Mouse (Mus musculus) MEL (cell line): Measurements from ENCODE around the gene Thumpd2. TPM values are rescaled to one million over a fixed set of nuclear protein-coding genes. Genes with fewer than 3 reads are reported as not detected.
A peak's percentile ranks its signal among the peaks of the same experiment; 100 is the strongest.

Experiments
- DNase-seq: peaks from one replicate; pipeline ENCODE4 v3.0.0; 2011; ENCODE audit warnings: low read depth, low spot score
- H3K27ac ChIP-seq: 2 replicates; pipeline ENCODE4 v1.5.1; 2012; ENCODE audit warnings: low read depth, mild to moderate bottlenecking, control low read depth, low read length, moderate library complexity; ENCODE audit not compliant: control insufficient read depth
- H3K27me3 ChIP-seq, 2 experiments: fragments of 150-350 bp in 1 of 2; sonication (generic) in 1 of 2; 2 replicates each; pipeline ENCODE4 v1.6.1; 2012; ENCODE audit warnings: low read length in 2 of 2, mild to moderate bottlenecking in 2 of 2, improper control_type of control experiment in 1 of 2, moderate library complexity in 1 of 2; ENCODE audit not compliant: insufficient read depth in 2 of 2, control insufficient read depth in 1 of 2
- H3K36me3 ChIP-seq, 2 experiments: 2 replicates each; pipeline ENCODE4 v1.6.1; 2012 to 2014; ENCODE audit warnings: low read length in 2 of 2, improper control_type of control experiment in 1 of 2, inconsistent platforms in 1 of 2, mild to moderate bottlenecking in 1 of 2; ENCODE audit not compliant: insufficient read depth in 2 of 2, control insufficient read depth in 1 of 2
- H3K4me1 ChIP-seq, 2 experiments: fragments of 150-350 bp in 1 of 2; sonication (generic) in 1 of 2; 2 replicates each; pipeline ENCODE4 v1.6.1; 2012; ENCODE audit warnings: low read length in 2 of 2, improper control_type of control experiment in 1 of 2, mild to moderate bottlenecking in 1 of 2; ENCODE audit not compliant: insufficient read depth in 2 of 2, control insufficient read depth in 1 of 2
- H3K4me3 ChIP-seq, 2 experiments: fragments of 150-350 bp in 1 of 2; sonication (generic) in 1 of 2; 2 replicates each; pipeline ENCODE4 v1.5.1; 2012; ENCODE audit warnings: low read depth in 2 of 2, low read length in 2 of 2, mild to moderate bottlenecking in 2 of 2, moderate library complexity in 2 of 2, control low read depth in 1 of 2, improper control_type of control experiment in 1 of 2; ENCODE audit not compliant: control insufficient read depth in 1 of 2, insufficient read depth in 1 of 2
- H3K79me2 ChIP-seq: 2 replicates; pipeline ENCODE4 v1.6.1; 2012; ENCODE audit warnings: mild to moderate bottlenecking, low read length, moderate library complexity; ENCODE audit not compliant: control insufficient read depth, poor library complexity, insufficient read depth
- H3K9ac ChIP-seq: 2 replicates; pipeline ENCODE4 v1.6.1; 2012; ENCODE audit warnings: low read depth, mild to moderate bottlenecking, control low read depth, low read length, moderate library complexity; ENCODE audit not compliant: control insufficient read depth, poor library complexity, severe bottlenecking
- H3K9me3 ChIP-seq: fragments of 150-350 bp; sonication (generic); replicated peaks from 2 replicates; pipeline ENCODE4 v1.6.1; 2012; ENCODE audit warnings: mild to moderate bottlenecking, low read length, improper control_type of control experiment, moderate library complexity; ENCODE audit not compliant: insufficient read depth
- BHLHE40 ChIP-seq: IDR thresholded peaks from 2 replicates; pipeline ENCODE4 v1.6.1; 2012; ENCODE audit warnings: low read depth, mild to moderate bottlenecking, inconsistent platforms, low read length, improper control_type of control experiment, borderline replicate concordance
- CHD1 ChIP-seq: IDR thresholded peaks from 2 replicates; pipeline ENCODE4 v1.6.1; 2012; ENCODE audit warnings: low read depth, mild to moderate bottlenecking, inconsistent platforms, low read length, improper control_type of control experiment
- CHD2 ChIP-seq: IDR thresholded peaks from 2 replicates; pipeline ENCODE4 v1.6.1; 2011; ENCODE audit warnings: low read length, improper control_type of control experiment
- EP300 ChIP-seq, 2 experiments: IDR thresholded peaks; 2 replicates each; pipeline ENCODE4 v1.6.1; 2011; ENCODE audit warnings: improper control_type of control experiment in 2 of 2, low read length in 2 of 2, low read depth in 1 of 2, mild to moderate bottlenecking in 1 of 2
- ETS1 ChIP-seq: IDR thresholded peaks from 2 replicates; pipeline ENCODE4 v1.6.1; 2012; ENCODE audit warnings: low read depth, mild to moderate bottlenecking, inconsistent platforms, low read length, improper control_type of control experiment, moderate library complexity
- GATA1 ChIP-seq: IDR thresholded peaks from 2 replicates; pipeline ENCODE4 v1.6.1; 2011; ENCODE audit warnings: low read depth, low read length, improper control_type of control experiment
- HCFC1 ChIP-seq: IDR thresholded peaks from 2 replicates; pipeline ENCODE4 v1.6.1; 2012; ENCODE audit warnings: low read depth, mild to moderate bottlenecking, inconsistent platforms, low read length, improper control_type of control experiment, moderate library complexity
- JUND ChIP-seq: IDR thresholded peaks from 2 replicates; pipeline ENCODE4 v1.6.1; 2011; ENCODE audit warnings: low read depth, mild to moderate bottlenecking, improper control_type of control experiment, low read length
- KAT2A ChIP-seq: conservative IDR thresholded peaks from 2 replicates; pipeline ENCODE4 v1.6.1; 2012; ENCODE audit warnings: low read depth, low read length, improper control_type of control experiment, inconsistent platforms
- MAX ChIP-seq: IDR thresholded peaks from 2 replicates; pipeline ENCODE4 v1.6.1; 2011; ENCODE audit warnings: low read length, improper control_type of control experiment
- MAZ ChIP-seq: IDR thresholded peaks from 2 replicates; pipeline ENCODE4 v1.6.1; 2012; ENCODE audit warnings: low read depth, mild to moderate bottlenecking, inconsistent platforms, low read length, improper control_type of control experiment
- MEF2A ChIP-seq: IDR thresholded peaks from 2 replicates; pipeline ENCODE4 v1.6.1; 2014; ENCODE audit warnings: low read depth, mild to moderate bottlenecking, inconsistent platforms, low read length, improper control_type of control experiment; ENCODE audit not compliant: poor library complexity, insufficient replicate concordance, severe bottlenecking; ENCODE audit errors: extremely low read depth
- MXI1 ChIP-seq: IDR thresholded peaks from 2 replicates; pipeline ENCODE4 v1.6.1; 2011; ENCODE audit warnings: mild to moderate bottlenecking, low read depth, low read length, improper control_type of control experiment
- MYB ChIP-seq: IDR thresholded peaks from 2 replicates; pipeline ENCODE4 v1.6.1; 2011; ENCODE audit warnings: mild to moderate bottlenecking, low read depth, low read length, improper control_type of control experiment
- NELFE ChIP-seq: IDR thresholded peaks from 2 replicates; pipeline ENCODE4 v1.6.1; 2011; ENCODE audit warnings: low read depth, low read length, improper control_type of control experiment
- POLR2AphosphoS5 ChIP-seq: IDR thresholded peaks from 2 replicates; pipeline ENCODE4 v1.6.1; 2012; ENCODE audit warnings: low read depth, borderline replicate concordance, mild to moderate bottlenecking, inconsistent platforms, low read length, moderate library complexity, mixed read lengths
- RAD21 ChIP-seq: IDR thresholded peaks from 2 replicates; pipeline ENCODE4 v1.6.1; 2011; ENCODE audit warnings: mild to moderate bottlenecking, low read depth, low read length, improper control_type of control experiment
- RCOR1 ChIP-seq: IDR thresholded peaks from 2 replicates; pipeline ENCODE4 v1.6.1; 2012; ENCODE audit warnings: low read depth, mild to moderate bottlenecking, inconsistent platforms, low read length, improper control_type of control experiment
- SIN3A ChIP-seq: IDR thresholded peaks from 2 replicates; pipeline ENCODE4 v1.6.1; 2012; ENCODE audit warnings: low read length, improper control_type of control experiment, inconsistent platforms
- SMC3 ChIP-seq: IDR thresholded peaks from 2 replicates; pipeline ENCODE4 v1.6.1; 2011; ENCODE audit warnings: low read depth, low read length, improper control_type of control experiment
- TAL1 ChIP-seq: IDR thresholded peaks from 2 replicates; pipeline ENCODE4 v1.6.1; 2012; ENCODE audit warnings: mild to moderate bottlenecking, inconsistent platforms, low read length, moderate library complexity, mixed read lengths
- TCF12 ChIP-seq: IDR thresholded peaks from 2 replicates; pipeline ENCODE4 v1.6.1; 2014; ENCODE audit warnings: low read depth, mild to moderate bottlenecking, inconsistent platforms, low read length, improper control_type of control experiment, moderate library complexity
- UBTF ChIP-seq: IDR thresholded peaks from 2 replicates; pipeline ENCODE4 v1.6.1; 2012; ENCODE audit warnings: low read depth, mild to moderate bottlenecking, inconsistent platforms, low read length, improper control_type of control experiment, moderate library complexity, borderline replicate concordance; ENCODE audit not compliant: insufficient read depth
- ZMIZ1 ChIP-seq: IDR thresholded peaks from 2 replicates; pipeline ENCODE4 v1.6.1; 2012; ENCODE audit warnings: low read depth, mild to moderate bottlenecking, inconsistent platforms, low read length, improper control_type of control experiment, moderate library complexity
- ZNF384 ChIP-seq: IDR thresholded peaks from 2 replicates; pipeline ENCODE4 v1.6.1; 2012; ENCODE audit warnings: low read depth, mild to moderate bottlenecking, inconsistent platforms, low read length, improper control_type of control experiment
- polyA plus RNA-seq, 2 experiments: library from polyadenylated mRNA; stranded (reverse) in 1 of 2; unstranded in 1 of 2; fragments of >175 nt in 1 of 2; fragments of >200 nt in 1 of 2; gene quantifications; 2 replicates each; pipeline versions ENCODE4 v1.2.1 to v1.2.4; 2012; ENCODE audit warnings: low replicate concordance in 2 of 2, low read depth in 1 of 2; ENCODE audit not compliant: insufficient read length in 2 of 2, insufficient read depth in 1 of 2, missing spikeins in 1 of 2
- total RNA-seq: library from RNA; depleted of rRNA; stranded (reverse); fragments of 300-350 nt; gene quantifications from 2 replicates; pipeline ENCODE4 v1.2.3, GENCODE M21; 2012

The Thumpd2 gene
- total and polyA plus RNA-seq, 3 experiments: 15.1 to 15.5 TPM; not detected in 1

GRCm38 (mm10) chr17:81063346-81063745 lies 1.5 kb downstream of the Thumpd2 start (continued):
- TF ChIP-seq HCFC1: peak; percentile 49; the same call in 1 of the 2 replicates
- no peak for TF ChIP-seq RAD21
- no peak for TF ChIP-seq BHLHE40
- no peak for TF ChIP-seq CHD1
- TF ChIP-seq, all 39 proteins: peak for 4

DNA sequence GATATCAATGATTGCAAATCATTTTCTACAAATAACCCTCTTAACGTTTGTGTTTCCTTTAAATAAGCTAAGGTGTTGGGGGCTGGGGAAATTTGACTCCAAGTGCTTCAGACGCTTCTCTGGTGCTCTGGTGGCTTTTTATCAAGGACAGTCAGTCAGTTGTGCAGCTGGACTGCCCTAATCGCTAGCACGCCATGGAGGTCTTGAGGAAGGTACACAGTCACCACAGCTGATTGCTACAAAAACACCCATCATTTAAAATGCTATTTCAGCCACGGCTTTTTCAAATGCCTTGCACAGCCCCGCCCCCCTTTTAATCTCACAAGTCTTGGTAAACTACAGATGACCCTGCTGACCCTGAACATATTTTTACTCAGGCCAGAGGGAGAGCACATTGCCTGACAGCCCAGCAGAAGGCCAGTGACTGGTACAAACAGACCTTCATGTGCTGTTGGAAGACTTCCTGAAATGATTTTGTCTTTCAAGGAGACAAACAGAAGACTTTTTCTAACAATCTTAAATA lies 2.5 kb downstream of the Thumpd2 start:
- peaks cover 0 to 3% of the 10 kb centered on the region in 2 experiments; a peak in 1 of 4 replicates for H3K4me1 ChIP-seq
- H3K4me3 ChIP-seq: no peak overlapping the region
- DNase-seq: peak; percentile 84
- TF ChIP-seq TAL1 (peak; percentile 89), NELFE (no peak), MAZ (no peak), ZMIZ1 (no peak), UBTF (no peak), ETS1 (peak; percentile 97), ZNF384 (no peak), MXI1 (0 out of 2 replicates have a peak, but pooled peaks have one; percentile 30), RCOR1 (peak; percentile 59), MEF2A (peak; percentile 72; the same call in 1 of the 2 replicates), KAT2A (0 out of 2 replicates have a peak, but pooled peaks have one; percentile 22), CHD2 (no peak), TCF12 (peak; percentile 94), BHLHE40 (peak; percentile 27; the same call in 1 of the 2 replicates), EP300 (IDR thresholded peaks at IDR 0.05; ENCODE audit: low read depth in 1 of 2, low read length in 2 of 2) (peak; percentile 73 to 86), JUND (no peak), GATA1 (peak; percentile 83), POLR2AphosphoS5 (no peak), SMC3 (no peak), SIN3A (peak; percentile 83), MYB (peak; percentile 61; the same call in 1 of the 2 replicates), MAX (no peak)
- TF ChIP-seq, all 39 proteins: peak for 12
- Histone ChIP-seq H3K9me3 (no peaks in the 10 kb centered on the region), H3K27me3 (no peaks in the 10 kb centered on the region), H3K27ac (peak overlapping the region; percentile 69), H3K9ac (peak overlapping the region; percentile 2; the same call in 1 of the 2 replicates), H3K79me2 (peaks cover 17% of the 10 kb centered on the region), H3K36me3 (peaks cover 0 to 6% of the 10 kb centered on the region in 2 experiments)
